Mouse (Mus musculus): ENCODE measurements around the gene Omt2a. TPM values are rescaled to one million over a fixed set of nuclear protein-coding genes. Genes with fewer than 3 reads are reported as not detected.
"Not testable (repeated sequence)": the region's sequence is repeated elsewhere in the genome, so short reads cannot be mapped to it uniquely, and the experiment has no call there.

Gene Omt2a
- polyA plus RNA-seq, 1 experiment from 2014 or later = not detected

GRCm38 (mm10) chr9:78293683-78294082, 20.9 kb downstream of the Omt2a start:
- H3K9me3 ChIP-seq; ATAC-seq; H3K4me1 ChIP-seq (replicated peaks); H3K9ac ChIP-seq; H3K36me3 ChIP-seq; H3K27me3 ChIP-seq (replicated peaks); H3K27ac ChIP-seq; H3K4me3 ChIP-seq (replicated peaks); H3K4me2 ChIP-seq (replicated peaks): not testable (repeated sequence)
- WGBS = 68% methylated on average over 1 of the region's 1 CpGs

- WGBS = 70% methylated on average over 8 of the region's 8 CpGs
- H3K27me3 ChIP-seq (replicated peaks); H3K9me3 ChIP-seq; H3K4me2 ChIP-seq (replicated peaks); H3K36me3 ChIP-seq; H3K4me3 ChIP-seq (replicated peaks); H3K27ac ChIP-seq; H3K9ac ChIP-seq; H3K4me1 ChIP-seq (replicated peaks); ATAC-seq: not testable (repeated sequence)
These were observed 22.1 kb downstream of the Omt2a start for GRCm38 (mm10) chr9:78292462-78292861.

GRCm38 (mm10) chr9:78289723-78290122, 24.9 kb downstream of the Omt2a start, which contains the start of gene Gm10639:
Gene Gm10639, plus strand, starts transcription at chr9:78289923.
- 70% methylated on average over 3 of the region's 3 CpGs for WGBS
- peak; percentile 93 for ATAC-seq

GRCm38 (mm10) chr9:78289063-78289462, 25.5 kb downstream of the Omt2a start:
- not testable (repeated sequence) for H3K4me2 ChIP-seq (replicated peaks); H3K27ac ChIP-seq; H3K4me1 ChIP-seq (replicated peaks); ATAC-seq; H3K9me3 ChIP-seq; H3K4me3 ChIP-seq (replicated peaks); H3K9ac ChIP-seq; H3K36me3 ChIP-seq; H3K27me3 ChIP-seq (replicated peaks)
- WGBS = 82% methylated on average over 1 of the region's 1 CpGs

More at GRCm38 (mm10) chr9:78289723-78290122, 24.9 kb downstream of the Omt2a start, which contains the start of gene Gm10639:
- not testable (repeated sequence) for H3K27ac ChIP-seq; H3K27me3 ChIP-seq (replicated peaks); H3K4me2 ChIP-seq (replicated peaks); H3K9ac ChIP-seq; H3K4me1 ChIP-seq (replicated peaks); H3K36me3 ChIP-seq; H3K4me3 ChIP-seq (replicated peaks); H3K9me3 ChIP-seq

GRCm38 (mm10) chr9:78282002-78282711, 32.4 kb downstream of the Omt2a start:
- WGBS = 70% methylated on average over 4 of the region's 4 CpGs
- not testable (repeated sequence) for H3K4me3 ChIP-seq (replicated peaks); H3K27me3 ChIP-seq (replicated peaks); H3K9ac ChIP-seq; H3K4me1 ChIP-seq (replicated peaks); H3K4me2 ChIP-seq (replicated peaks); H3K36me3 ChIP-seq; H3K9me3 ChIP-seq
- peak; percentile 99 for ATAC-seq
- H3K27ac ChIP-seq = peak overlapping the region; percentile 44; the same call in 1 of the 2 replicates

- not testable (repeated sequence) for H3K4me3 ChIP-seq (replicated peaks); H3K9ac ChIP-seq; H3K27ac ChIP-seq; H3K4me2 ChIP-seq (replicated peaks); H3K9me3 ChIP-seq; ATAC-seq; H3K27me3 ChIP-seq (replicated peaks); H3K4me1 ChIP-seq (replicated peaks); H3K36me3 ChIP-seq
- 79% methylated on average over 3 of the region's 3 CpGs for WGBS
These were observed 43.7 kb downstream of the Omt2a start for GRCm38 (mm10) chr9:78270945-78271344.

Other genes starting within 250 kb of the Omt2a start
- 40.9 and 41.2 TPM in 2 replicates for gene Fbxo9, start 205.7 kb downstream of the Omt2a start, polyA plus RNA-seq (2015; fragmentation: Nextera tagmentation; extraction: Ambion mirVana)
- 25.7 and 26.3 TPM in 2 replicates for gene Ick, start 205.6 kb downstream of the Omt2a start, polyA plus RNA-seq (2015; fragmentation: Nextera tagmentation; extraction: Ambion mirVana)
- 56.0 and 56.9 TPM in 2 replicates for gene Gsta4, start 132.0 kb downstream of the Omt2a start, polyA plus RNA-seq (2015; fragmentation: Nextera tagmentation; extraction: Ambion mirVana)
- gene Gsta1, start 84.1 kb downstream of the Omt2a start, polyA plus RNA-seq (2015; fragmentation: Nextera tagmentation; extraction: Ambion mirVana) = 61.1 and 68.1 TPM in 2 replicates
- gene Gm3776, start 57.7 kb downstream of the Omt2a start, polyA plus RNA-seq (2015; fragmentation: Nextera tagmentation; extraction: Ambion mirVana) = 45.9 and 53.7 TPM in 2 replicates
- 0.93 and 1.2 TPM in 2 replicates for gene Gm10639, start 24.9 kb downstream of the Omt2a start, polyA plus RNA-seq (2015; fragmentation: Nextera tagmentation; extraction: Ambion mirVana)
- not detected in 2 replicates for gene Omt2b, start 12.8 kb upstream of the Omt2a start, polyA plus RNA-seq (2015; fragmentation: Nextera tagmentation; extraction: Ambion mirVana)
- gene Gsta2, start 41.0 kb upstream of the Omt2a start, polyA plus RNA-seq (2015; fragmentation: Nextera tagmentation; extraction: Ambion mirVana) = 35.3 and 36.5 TPM in 2 replicates
- gene Dppa5a, start 53.4 kb upstream of the Omt2a start, polyA plus RNA-seq (2015; fragmentation: Nextera tagmentation; extraction: Ambion mirVana) = 0.39 TPM in 1 of 2 replicates, not detected in the other
- 0.34 and 0.60 TPM in 2 replicates for gene Ooep, start 63.9 kb upstream of the Omt2a start, polyA plus RNA-seq (2015; fragmentation: Nextera tagmentation; extraction: Ambion mirVana)
- 0.27 and 0.36 TPM in 2 replicates for gene Ddx43, start 81.0 kb upstream of the Omt2a start, polyA plus RNA-seq (2015; fragmentation: Nextera tagmentation; extraction: Ambion mirVana)
- 2.3 and 2.4 TPM in 2 replicates for gene Cgas, start 128.4 kb upstream of the Omt2a start, polyA plus RNA-seq (2015; fragmentation: Nextera tagmentation; extraction: Ambion mirVana)
- 24.2 and 24.6 TPM in 2 replicates for gene Mto1, start 133.4 kb upstream of the Omt2a start, polyA plus RNA-seq (2015; fragmentation: Nextera tagmentation; extraction: Ambion mirVana)
- 0.32 and 0.64 TPM in 2 replicates for gene Gm17324, start 134.0 kb upstream of the Omt2a start, polyA plus RNA-seq (2015; fragmentation: Nextera tagmentation; extraction: Ambion mirVana)
- 4,456 and 4,538 TPM in 2 replicates for gene Eef1a1, start 174.4 kb upstream of the Omt2a start, polyA plus RNA-seq (2015; fragmentation: Nextera tagmentation; extraction: Ambion mirVana)